Mouse (Mus musculus) kidney, embryonic 15.5 days (tissue): Measurements from ENCODE around the gene Zfp536. TPM values are rescaled to one million over a fixed set of nuclear protein-coding genes. Genes with fewer than 3 reads are reported as not detected.
"Not testable (repeated sequence)": the region's sequence is repeated elsewhere in the genome, so short reads cannot be mapped to it uniquely, and the experiment has no call there.

Experiments
- ATAC-seq: fragments of 200-750 bp; cut with Nextera tagmentation; replicated peaks from 2 replicates; pipeline ENCODE4 v1.8.0; 2017; ENCODE audit warnings: moderate TSS enrichment; ENCODE audit not compliant: low FRiP score
- H3K27ac ChIP-seq: fragments of 300-500 bp; sonication (generic); 2 replicates; pipeline ENCODE4 v1.5.1; 2015; ENCODE audit warnings: mild to moderate bottlenecking, inconsistent platforms
- H3K27me3 ChIP-seq: fragments of 300-500 bp; sonication (generic); 2 replicates; pipeline ENCODE4 v1.6.1; 2015; ENCODE audit warnings: inconsistent platforms
- H3K36me3 ChIP-seq: fragments of 300-500 bp; sonication (generic); 2 replicates; pipeline ENCODE4 v1.6.1; 2015; ENCODE audit warnings: inconsistent platforms
- H3K4me1 ChIP-seq: fragments of 300-500 bp; sonication (generic); 2 replicates; pipeline ENCODE4 v1.6.1; 2015; ENCODE audit warnings: inconsistent platforms
- H3K4me2 ChIP-seq: fragments of 300-500 bp; sonication (generic); 2 replicates; pipeline ENCODE4 v1.6.1; 2015; ENCODE audit warnings: moderate library complexity, mild to moderate bottlenecking, inconsistent platforms
- H3K4me3 ChIP-seq: fragments of 300-500 bp; sonication (generic); replicated peaks from 2 replicates; pipeline ENCODE4 v1.5.1; 2015; ENCODE audit warnings: mild to moderate bottlenecking, inconsistent platforms
- H3K9ac ChIP-seq: fragments of 300-500 bp; sonication (generic); 2 replicates; pipeline ENCODE4 v1.6.1; 2015; ENCODE audit warnings: mild to moderate bottlenecking, inconsistent platforms
- H3K9me3 ChIP-seq: fragments of 300-500 bp; sonication (generic); replicated peaks from 2 replicates; pipeline ENCODE4 v1.6.1; 2016; ENCODE audit warnings: inconsistent platforms
- WGBS: fragments of 180-500 bp; shearing (Covaris S2); methylation state at CpG from one replicate; pipeline ENCODE4 v1.1.7; 2015; ENCODE audit warnings: mixed read lengths; 5-methylcytosine and 5-hydroxymethylcytosine counted together
- polyA plus RNA-seq: library from polyadenylated mRNA; unstranded; fragments of >200 nt; fragmentation: Nextera tagmentation; extraction: Ambion mirVana; gene quantifications from 2 replicates; pipeline ENCODE4 v1.2.1, GENCODE M21; 2015

The Zfp536 gene
- polyA plus RNA-seq, 1 experiment from 2014 or later, result 9.5 TPM

GRCm38 (mm10) chr7:37617880-37618279 lies 155.6 kb downstream of the Zfp536 start:
- no peak overlapping the region for H3K4me3 ChIP-seq
- H3K27me3 ChIP-seq, result peaks cover 11% of the 10 kb centered on the region
- no peak overlapping the region for H3K4me2 ChIP-seq
- no peaks in the 10 kb centered on the region for H3K4me1 ChIP-seq
- H3K36me3 ChIP-seq, result no peaks in the 10 kb centered on the region
- no peak for ATAC-seq
- H3K9me3 ChIP-seq, result no peaks in the 10 kb centered on the region
- WGBS, result 79% methylated on average over 2 of the region's 2 CpGs
- no peak overlapping the region for H3K27ac ChIP-seq
- no peak overlapping the region for H3K9ac ChIP-seq

GRCm38 (mm10) chr7:37615932-37616331 lies 157.5 kb downstream of the Zfp536 start:
- H3K4me1 ChIP-seq, result no peaks in the 10 kb centered on the region
- no peak overlapping the region for H3K4me3 ChIP-seq
- H3K9ac ChIP-seq, result no peak overlapping the region
- no peak overlapping the region for H3K4me2 ChIP-seq
- H3K27ac ChIP-seq, result no peak overlapping the region
- H3K9me3 ChIP-seq, result no peaks in the 10 kb centered on the region
- no peak for ATAC-seq
- peaks cover 4% of the 10 kb centered on the region; the same call in 1 of the 2 replicates for H3K27me3 ChIP-seq
- no peaks in the 10 kb centered on the region for H3K36me3 ChIP-seq
- WGBS, result 88% methylated on average over 4 of the region's 4 CpGs

- 59% methylated on average over 10 of the region's 10 CpGs for WGBS
- no peak overlapping the region for H3K27ac ChIP-seq
- H3K9ac ChIP-seq, result no peak overlapping the region
- H3K4me1 ChIP-seq, result no peaks in the 10 kb centered on the region
- ATAC-seq, result no peak
- no peak overlapping the region for H3K4me2 ChIP-seq
- H3K9me3 ChIP-seq, result no peaks in the 10 kb centered on the region
- H3K36me3 ChIP-seq, result no peaks in the 10 kb centered on the region
- no peaks in the 10 kb centered on the region; the same call in 1 of the 2 replicates for H3K27me3 ChIP-seq
- no peak overlapping the region for H3K4me3 ChIP-seq
Measured at GRCm38 (mm10) chr7:37614381-37614780, 159.1 kb downstream of the Zfp536 start.

DNA sequence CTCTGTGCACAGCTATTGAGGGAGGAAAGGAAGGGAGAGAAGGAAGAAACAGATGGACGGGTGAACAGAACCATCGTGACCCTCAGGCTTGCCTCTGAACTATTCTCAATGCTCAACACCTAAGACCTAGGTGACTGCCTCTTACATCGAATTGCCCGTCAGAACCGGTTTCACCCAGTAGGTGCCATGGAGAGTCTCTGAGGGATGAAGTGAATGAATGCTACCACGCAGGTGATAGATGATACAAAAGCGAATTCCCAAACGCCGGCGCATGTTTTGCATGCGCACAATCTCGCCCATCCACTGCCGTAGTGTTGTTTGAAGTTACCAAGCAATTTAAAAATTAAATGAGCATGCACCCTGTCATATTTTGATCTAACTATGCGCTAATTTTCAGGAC lies 164.9 kb downstream of the Zfp536 start:
- Histone ChIP-seq H3K4me2 (no peak overlapping the region), H3K27ac (no peak overlapping the region), H3K9ac (no peak overlapping the region), H3K4me1 (no peaks in the 10 kb centered on the region), H3K27me3 (0 out of 2 replicates have a peak, but pooled peaks cover 3% of the 10 kb centered on the region), H3K36me3 (no peaks in the 10 kb centered on the region), H3K4me3 (no peak overlapping the region), H3K9me3 (no peaks in the 10 kb centered on the region)
- ATAC-seq, result no peak
- WGBS, result 97% methylated on average over 14 of the region's 14 CpGs

GRCm38 (mm10) chr7:37607906-37608305 lies 165.5 kb downstream of the Zfp536 start:
- no peaks in the 10 kb centered on the region for H3K36me3 ChIP-seq
- no peaks in the 10 kb centered on the region for H3K4me1 ChIP-seq
- 92% methylated on average over 6 of the region's 6 CpGs for WGBS
- H3K27me3 ChIP-seq, result 0 out of 2 replicates have a peak, but pooled peaks cover 3% of the 10 kb centered on the region
- ATAC-seq, result no peak
- no peak overlapping the region for H3K9ac ChIP-seq
- no peaks in the 10 kb centered on the region for H3K9me3 ChIP-seq
- no peak overlapping the region for H3K27ac ChIP-seq
- H3K4me2 ChIP-seq, result no peak overlapping the region
- no peak overlapping the region for H3K4me3 ChIP-seq

- Histone ChIP-seq H3K4me1 (no peaks in the 10 kb centered on the region), H3K9me3 (no peaks in the 10 kb centered on the region), H3K9ac (no peak overlapping the region), H3K27me3 (0 out of 2 replicates have a peak, but pooled peaks cover 3% of the 10 kb centered on the region), H3K36me3 (no peaks in the 10 kb centered on the region), H3K27ac (no peak overlapping the region), H3K4me2 (no peak overlapping the region), H3K4me3 (no peak overlapping the region)
- 81% methylated on average over 5 of the region's 5 CpGs for WGBS
- ATAC-seq, result no peak
Measured at GRCm38 (mm10) chr7:37606472-37606871, 167.0 kb downstream of the Zfp536 start.

GRCm38 (mm10) chr7:37603525-37603909 lies 169.9 kb downstream of the Zfp536 start:
- H3K4me2 ChIP-seq, ATAC-seq, H3K27ac ChIP-seq, H3K4me3 ChIP-seq, H3K4me1 ChIP-seq, H3K9ac ChIP-seq, H3K9me3 ChIP-seq, H3K36me3 ChIP-seq: not testable (repeated sequence)
- peaks cover 22% of the 10 kb centered on the region for H3K27me3 ChIP-seq

DNA sequence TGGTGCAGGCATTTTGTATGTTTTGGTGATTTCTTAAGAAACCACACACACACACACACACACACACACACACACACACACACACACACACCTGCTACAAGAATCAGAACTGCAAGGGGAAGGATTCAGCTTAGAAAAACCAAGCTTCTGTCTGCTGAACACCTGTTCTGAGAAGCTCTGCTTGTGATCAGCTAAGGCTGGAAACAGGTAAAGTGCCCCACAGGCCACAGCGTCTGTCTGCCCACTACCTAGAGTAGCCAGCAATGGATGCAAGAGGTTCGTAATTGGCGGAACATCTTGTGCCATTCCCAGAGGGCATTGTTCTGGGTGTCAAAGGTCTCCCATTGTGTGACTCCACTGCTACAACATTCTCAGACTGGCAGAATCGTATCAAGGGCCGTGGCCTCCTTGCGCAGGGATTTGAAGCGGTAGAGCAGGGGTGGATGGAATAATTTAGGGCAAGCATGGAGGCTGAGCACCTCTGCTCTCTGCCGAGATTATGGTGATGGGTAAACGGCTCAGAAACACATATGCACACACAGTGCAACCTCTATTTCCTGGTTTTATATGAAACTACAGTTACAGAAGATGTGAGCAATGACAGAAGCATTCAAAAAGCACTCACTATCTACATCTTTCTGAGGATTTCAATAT lies 170.4 kb downstream of the Zfp536 start:
- no peaks in the 10 kb centered on the region for H3K36me3 ChIP-seq
- no peak overlapping the region for H3K9ac ChIP-seq
- no peaks in the 10 kb centered on the region for H3K4me1 ChIP-seq
- H3K9me3 ChIP-seq, result no peaks in the 10 kb centered on the region
- WGBS, result 67% methylated on average over 9 of the region's 9 CpGs
- H3K27me3 ChIP-seq, result peaks cover 22% of the 10 kb centered on the region
- H3K4me2 ChIP-seq, result no peak overlapping the region
- no peak overlapping the region for H3K4me3 ChIP-seq
- no peak overlapping the region for H3K27ac ChIP-seq
- no peak for ATAC-seq

GRCm38 (mm10) chr7:37600318-37600717 lies 173.1 kb downstream of the Zfp536 start:
- H3K27ac ChIP-seq, result no peak overlapping the region
- H3K4me1 ChIP-seq, result no peaks in the 10 kb centered on the region
- no peak overlapping the region for H3K4me2 ChIP-seq
- no peaks in the 10 kb centered on the region for H3K9me3 ChIP-seq
- no peak for ATAC-seq
- 75% methylated on average over 4 of the region's 4 CpGs for WGBS
- H3K4me3 ChIP-seq, result no peak overlapping the region
- H3K9ac ChIP-seq, result no peak overlapping the region
- H3K27me3 ChIP-seq, result peaks cover 22% of the 10 kb centered on the region
- H3K36me3 ChIP-seq, result no peaks in the 10 kb centered on the region

GRCm38 (mm10) chr7:37594211-37595030 lies 179.0 kb downstream of the Zfp536 start:
- 78% methylated on average over 12 of the region's 12 CpGs for WGBS

DNA sequence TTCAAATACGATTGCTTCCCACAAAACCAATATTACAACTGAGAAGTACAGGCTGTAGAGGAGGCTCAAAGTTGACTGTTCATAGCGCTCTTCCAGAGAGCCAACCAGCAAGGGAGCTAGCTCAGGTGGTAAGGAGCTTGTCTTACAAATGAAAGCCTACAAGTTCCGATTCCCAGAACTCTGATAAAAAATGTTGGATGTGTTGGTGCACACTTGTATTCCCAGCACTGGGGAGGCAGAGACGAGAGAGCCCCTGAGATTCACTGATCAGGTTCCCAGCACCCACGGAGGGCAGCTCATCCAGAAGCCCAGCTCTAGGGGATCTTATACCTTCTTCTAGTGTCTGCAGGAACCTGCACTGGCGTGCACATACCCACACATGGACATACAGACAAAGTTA lies 179.9 kb downstream of the Zfp536 start:
- Histone ChIP-seq H3K4me1 (no peaks in the 10 kb centered on the region), H3K36me3 (no peaks in the 10 kb centered on the region), H3K27ac (no peak overlapping the region), H3K4me3 (no peak overlapping the region), H3K9ac (no peak overlapping the region), H3K9me3 (no peaks in the 10 kb centered on the region), H3K27me3 (no peaks in the 10 kb centered on the region), H3K4me2 (no peak overlapping the region)
- no peak for ATAC-seq
- 93% methylated on average over 6 of the region's 6 CpGs for WGBS

More at GRCm38 (mm10) chr7:37594211-37595030, 179.0 kb downstream of the Zfp536 start:
- Histone ChIP-seq H3K9ac (no peak overlapping the region), H3K4me1 (no peaks in the 10 kb centered on the region), H3K4me2 (no peak overlapping the region), H3K4me3 (no peak overlapping the region), H3K27ac (no peak overlapping the region), H3K9me3 (no peaks in the 10 kb centered on the region), H3K27me3 (0 out of 2 replicates have a peak, but pooled peaks cover 6% of the 10 kb centered on the region), H3K36me3 (no peaks in the 10 kb centered on the region)
- ATAC-seq, result no peak

GRCm38 (mm10) chr7:37586694-37587093 lies 186.7 kb downstream of the Zfp536 start:
- Histone ChIP-seq H3K9me3 (no peaks in the 10 kb centered on the region), H3K36me3 (no peaks in the 10 kb centered on the region), H3K27me3 (no peaks in the 10 kb centered on the region), H3K4me2 (no peak overlapping the region), H3K27ac (no peak overlapping the region), H3K4me3 (no peak overlapping the region), H3K9ac (no peak overlapping the region), H3K4me1 (no peaks in the 10 kb centered on the region)
- 87% methylated on average over 13 of the region's 13 CpGs for WGBS
- no peak for ATAC-seq
